Mouse (Mus musculus) frontal cortex, adult (tissue): ENCODE results near the gene Foxo3.

ENCODE experiments used
- ATAC-seq: cut with Nextera tagmentation; 2 replicates; pipeline ENCODE4 v1.9.2; 2017; ENCODE audit warnings: mild to moderate bottlenecking, moderate library complexity, mixed read lengths; ENCODE audit not compliant: low TSS enrichment

The Foxo3 gene

GRCm38 (mm10) chr10:42251203-42251602, 25.4 kb downstream of the Foxo3 start:
- ATAC-seq = peak; percentile 66

- no peak for ATAC-seq
Observed at GRCm38 (mm10) chr10:42249965-42250364, 26.6 kb downstream of the Foxo3 start.

- no peak for ATAC-seq
Observed at GRCm38 (mm10) chr10:42248644-42249043, 27.9 kb downstream of the Foxo3 start.

GRCm38 (mm10) chr10:42248156-42248555, 28.4 kb downstream of the Foxo3 start:
- no peak for ATAC-seq

- no peak for ATAC-seq
Observed at GRCm38 (mm10) chr10:42247125-42247816, 29.3 kb downstream of the Foxo3 start.

GRCm38 (mm10) chr10:42246483-42246882, 30.1 kb downstream of the Foxo3 start:
- no peak for ATAC-seq

- no peak for ATAC-seq
Observed at GRCm38 (mm10) chr10:42245636-42246035, 30.9 kb downstream of the Foxo3 start.

- peak; percentile 34; the same call in 1 of the 2 replicates for ATAC-seq
Observed at GRCm38 (mm10) chr10:42245256-42245601, 31.3 kb downstream of the Foxo3 start.

- ATAC-seq = no peak
Observed at GRCm38 (mm10) chr10:42244420-42245255, 31.9 kb downstream of the Foxo3 start.

GRCm38 (mm10) chr10:42243925-42244324, 32.6 kb downstream of the Foxo3 start:
- ATAC-seq = peak; percentile 62

GRCm38 (mm10) chr10:42242484-42242883, 34.1 kb downstream of the Foxo3 start:
- no peak for ATAC-seq

GRCm38 (mm10) chr10:42241775-42242174, 34.8 kb downstream of the Foxo3 start:
- peak; percentile 59; the same call in 1 of the 2 replicates for ATAC-seq

GRCm38 (mm10) chr10:42239810-42240111, 36.8 kb downstream of the Foxo3 start:
- no peak for ATAC-seq

GRCm38 (mm10) chr10:42238923-42239809, 37.4 kb downstream of the Foxo3 start:
- ATAC-seq = no peak

- no peak for ATAC-seq
Observed at GRCm38 (mm10) chr10:42238296-42238695, 38.3 kb downstream of the Foxo3 start.

GRCm38 (mm10) chr10:42237556-42237955, 39.0 kb downstream of the Foxo3 start:
- no peak for ATAC-seq

- no peak for ATAC-seq
Observed at GRCm38 (mm10) chr10:42235321-42235720, 41.2 kb downstream of the Foxo3 start.

GRCm38 (mm10) chr10:42232977-42233376, 43.6 kb downstream of the Foxo3 start:
- ATAC-seq = peak; percentile 48; the same call in 1 of the 2 replicates

- no peak for ATAC-seq
Observed at GRCm38 (mm10) chr10:42231847-42232246, 44.7 kb downstream of the Foxo3 start.

- ATAC-seq = no peak
Observed at GRCm38 (mm10) chr10:42231100-42231541, 45.4 kb downstream of the Foxo3 start.

- ATAC-seq = no peak
Observed at GRCm38 (mm10) chr10:42230471-42231099, 46.0 kb downstream of the Foxo3 start.
